Mouse (Mus musculus): ENCODE results near the gene Setd6. TPM values are rescaled to one million over a fixed set of nuclear protein-coding genes. Genes with fewer than 3 reads are reported as not detected.

Setd6 gene
- polyA plus RNA-seq, 1 experiment from 2014 or later, result 17.4 TPM

DNA sequence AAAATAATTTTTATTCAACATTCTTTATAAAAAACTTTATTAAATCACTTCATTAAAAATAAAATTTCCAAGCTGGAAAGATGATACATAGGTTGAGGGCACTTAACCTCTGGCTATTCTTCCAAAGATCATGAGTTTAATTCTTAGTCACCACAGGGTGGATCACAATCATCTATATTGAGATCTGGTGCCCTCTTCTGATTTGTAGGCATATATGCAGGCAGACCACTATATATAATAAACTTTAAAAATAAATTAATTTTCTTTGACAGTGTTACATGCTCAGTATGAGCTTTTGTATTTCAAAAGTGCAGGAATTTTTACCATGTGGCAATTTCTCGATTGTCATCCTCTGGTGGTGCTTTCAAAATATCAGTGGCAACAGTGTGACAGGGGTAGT is 48.5 kb downstream of the Setd6 start:
- 95% methylated on average over 1 of the region's 1 CpGs for WGBS
- Histone ChIP-seq H3K4me1 (ENCODE audit: control insufficient read depth, insufficient read depth, low read length) (no peaks in the 10 kb centered on the region), H3K27me3 (ENCODE audit: control insufficient read depth, insufficient read depth, low read length) (no peaks in the 10 kb centered on the region), H3K9me3 (ENCODE audit: control insufficient read depth, low read depth, low read length) (no peaks in the 10 kb centered on the region), H3K4me3 (ENCODE audit: low read depth, low read length) (no peak overlapping the region), H3K4me2 (replicated peaks; ENCODE audit: low read depth, low read length) (no peak overlapping the region), H3K36me3 (ENCODE audit: control insufficient read depth, insufficient read depth, low read length) (peaks cover 79% of the 10 kb centered on the region), H3K27ac (ENCODE audit: low read length) (no peak overlapping the region), H3K9ac (replicated peaks; ENCODE audit: low read depth, low read length) (no peak overlapping the region)
- no peak for ATAC-seq (ENCODE audit: insufficient number of reproducible peaks, insufficient read depth, low FRiP score, low read depth)

Small RNAs within 50 kb of the gene (microRNA-seq; reads per million reads assigned to microRNA genes)
- gene Mir7073, result 1.0 reads per million

Other genes with a start within 250 kb of the Setd6 start
- 22.0 and 23.9 TPM in 2 replicates for gene Csnk2a2, start 225.8 kb upstream of the Setd6 start, polyA plus RNA-seq (2014; fragmentation: Nextera tagmentation; extraction: Ambion mirVana)
- not detected in 2 replicates for gene Ccdc113, start 181.8 kb upstream of the Setd6 start, polyA plus RNA-seq (2014; fragmentation: Nextera tagmentation; extraction: Ambion mirVana)
- gene Prss54, start 139.5 kb upstream of the Setd6 start, polyA plus RNA-seq (2014; fragmentation: Nextera tagmentation; extraction: Ambion mirVana), result not detected in 2 replicates
- 21.4 and 25.0 TPM in 2 replicates for gene Gins3, start 82.4 kb upstream of the Setd6 start, polyA plus RNA-seq (2014; fragmentation: Nextera tagmentation; extraction: Ambion mirVana)
- gene Ndrg4, start 38.9 kb upstream of the Setd6 start, polyA plus RNA-seq (2014; fragmentation: Nextera tagmentation; extraction: Ambion mirVana), result 21.0 and 22.3 TPM in 2 replicates
- 113 and 117 TPM in 2 replicates for gene Cnot1, start 91.6 kb downstream of the Setd6 start, polyA plus RNA-seq (2014; fragmentation: Nextera tagmentation; extraction: Ambion mirVana)
- gene Sap18b, start 109.5 kb downstream of the Setd6 start, polyA plus RNA-seq (2014; fragmentation: Nextera tagmentation; extraction: Ambion mirVana), result 360 and 371 TPM in 2 replicates
- 15.0 and 16.3 TPM in 2 replicates for gene Slc38a7, start 137.7 kb downstream of the Setd6 start, polyA plus RNA-seq (2014; fragmentation: Nextera tagmentation; extraction: Ambion mirVana)
- gene Got2, start 172.7 kb downstream of the Setd6 start, polyA plus RNA-seq (2014; fragmentation: Nextera tagmentation; extraction: Ambion mirVana), result 67.7 and 73.0 TPM in 2 replicates

Data from stomach, embryonic 14.5 days (tissue).